Mouse (Mus musculus) ES-Bruce4 (cell line): Measurements from ENCODE around the gene Pik3cg. TPM values are rescaled to one million over a fixed set of nuclear protein-coding genes. Genes with fewer than 3 reads are reported as not detected.

Experiments used
- H3K27ac ChIP-seq: 2 replicates; pipeline ENCODE4 v1.5.1; 2012; ENCODE audit warnings: low read length, inconsistent platforms; ENCODE audit not compliant: insufficient read depth
- H3K27me3 ChIP-seq: 2 replicates; pipeline ENCODE4 v1.6.1; 2012; ENCODE audit warnings: mild to moderate bottlenecking, low read length, inconsistent platforms; ENCODE audit not compliant: control insufficient read depth, poor library complexity, insufficient read depth, severe bottlenecking
- H3K36me3 ChIP-seq: 2 replicates; pipeline ENCODE4 v1.6.1; 2012; ENCODE audit warnings: inconsistent platforms, mild to moderate bottlenecking, low read length, moderate library complexity; ENCODE audit not compliant: control insufficient read depth, poor library complexity, insufficient read depth, severe bottlenecking
- H3K4me1 ChIP-seq: one replicate; pipeline ENCODE4 v1.8.1; 2011; ENCODE audit warnings: low read length; ENCODE audit not compliant: control insufficient read depth, insufficient read depth
- H3K4me3 ChIP-seq: 2 replicates; pipeline ENCODE4 v1.5.1; 2011; ENCODE audit warnings: low read depth, mild to moderate bottlenecking, low read length
- H3K9ac ChIP-seq: 2 replicates; pipeline ENCODE4 v1.6.1; 2012; ENCODE audit warnings: low read depth, mild to moderate bottlenecking, inconsistent platforms; ENCODE audit not compliant: poor library complexity, severe bottlenecking
- H3K9me3 ChIP-seq: replicated peaks from 2 replicates; pipeline ENCODE4 v1.6.1; 2012; ENCODE audit warnings: mild to moderate bottlenecking, low read length, inconsistent platforms; ENCODE audit not compliant: control insufficient read depth, poor library complexity, insufficient read depth, severe bottlenecking
- CTCF ChIP-seq: IDR thresholded peaks from one replicate; pipeline ENCODE4 v1.8.1; 2011; ENCODE audit warnings: low read depth, low read length
- EP300 ChIP-seq: IDR thresholded peaks from 2 replicates; pipeline ENCODE4 v1.6.1; 2011; ENCODE audit warnings: low read depth, low read length; ENCODE audit not compliant: insufficient read depth
- POLR2A ChIP-seq: IDR thresholded peaks from one replicate; pipeline ENCODE4 v1.8.1; 2011; ENCODE audit warnings: low read length; ENCODE audit not compliant: insufficient read depth
- polyA plus RNA-seq: library from polyadenylated mRNA; stranded (reverse); fragments of >200 nt; gene quantifications from 2 replicates; pipeline ENCODE4 v1.2.4, GENCODE M21; 2011; ENCODE audit warnings: low read depth; ENCODE audit not compliant: missing spikeins, insufficient read depth, insufficient read length

The Pik3cg gene
- polyA plus RNA-seq, 1 experiment, result 0.21 TPM

DNA sequence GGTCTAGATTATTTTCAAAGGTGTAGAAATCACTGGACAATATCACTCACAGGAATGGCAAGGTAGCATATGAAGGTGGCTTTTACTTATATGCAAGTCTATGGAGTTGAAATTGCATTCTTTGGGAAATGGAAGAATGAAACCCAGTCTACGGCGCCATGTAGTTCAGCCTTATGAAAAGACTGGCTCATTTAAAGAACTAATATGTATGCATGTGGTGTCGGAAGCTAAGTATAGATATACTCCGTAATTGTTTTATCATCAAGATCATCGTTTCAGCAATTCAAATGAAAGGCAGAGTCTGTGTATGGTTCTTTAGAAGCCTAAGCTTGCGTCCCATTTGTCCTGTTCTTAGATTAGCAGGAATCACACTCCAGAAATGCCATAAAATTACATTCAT, 34.0 kb downstream of the Pik3cg start:
- Histone ChIP-seq H3K4me1 (no peaks in the 10 kb centered on the region), H3K36me3 (no peaks in the 10 kb centered on the region), H3K9me3 (no peaks in the 10 kb centered on the region), H3K4me3 (no peak overlapping the region), H3K27ac (no peak overlapping the region), H3K27me3 (no peaks in the 10 kb centered on the region), H3K9ac (no peak overlapping the region)
- TF ChIP-seq CTCF, result no peak
- no peak for TF ChIP-seq EP300
- no peak for TF ChIP-seq POLR2A

DNA sequence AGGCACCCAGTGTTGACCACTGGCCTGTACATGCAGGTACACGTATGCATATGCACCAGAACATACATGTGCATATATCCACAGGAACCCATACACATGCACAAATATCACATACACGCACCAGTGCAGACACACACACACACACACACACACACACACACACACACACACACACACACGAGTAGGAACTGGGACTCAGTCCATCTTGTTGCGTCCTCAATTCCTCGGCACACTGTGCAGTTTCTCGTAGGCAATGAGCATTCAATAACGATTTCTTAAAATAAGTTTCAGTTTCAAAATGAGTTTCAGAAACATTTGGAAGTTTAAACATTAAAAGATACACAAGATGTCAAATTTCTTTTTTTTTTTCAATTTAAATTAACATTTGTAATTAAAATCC, 35.6 kb downstream of the Pik3cg start:
- Histone ChIP-seq H3K36me3 (no peaks in the 10 kb centered on the region), H3K9me3 (no peaks in the 10 kb centered on the region), H3K27ac (no peak overlapping the region), H3K9ac (no peak overlapping the region), H3K4me3 (no peak overlapping the region), H3K27me3 (no peaks in the 10 kb centered on the region), H3K4me1 (no peaks in the 10 kb centered on the region)
- TF ChIP-seq CTCF, result no peak
- no peak for TF ChIP-seq POLR2A
- no peak for TF ChIP-seq EP300

DNA sequence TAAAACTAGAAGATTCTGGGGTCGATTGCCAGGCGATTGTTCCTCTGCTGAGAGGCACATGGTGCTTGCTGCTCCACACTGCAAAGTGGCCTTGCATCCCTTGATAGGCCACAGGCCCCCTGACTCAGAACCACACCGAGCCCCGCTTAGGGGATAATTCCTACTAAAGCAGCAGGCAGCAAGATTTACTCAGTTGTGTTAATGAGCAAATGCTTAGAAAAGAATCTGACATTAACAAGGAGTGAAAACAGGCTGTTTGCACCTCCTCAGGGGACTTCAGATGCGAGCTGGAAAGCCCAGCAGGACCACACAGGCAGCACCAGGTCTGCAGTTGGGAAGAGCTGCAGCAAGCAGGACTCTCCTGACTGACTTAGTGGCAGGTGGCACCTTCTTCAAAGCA, 39.3 kb downstream of the Pik3cg start:
- H3K9ac ChIP-seq, result no peak overlapping the region
- no peak overlapping the region for H3K4me3 ChIP-seq
- H3K9me3 ChIP-seq, result no peaks in the 10 kb centered on the region
- H3K36me3 ChIP-seq, result no peaks in the 10 kb centered on the region
- H3K27ac ChIP-seq, result no peak overlapping the region
- no peaks in the 10 kb centered on the region for H3K4me1 ChIP-seq
- TF ChIP-seq CTCF (no peak), EP300 (no peak), POLR2A (no peak)
- no peaks in the 10 kb centered on the region for H3K27me3 ChIP-seq

DNA sequence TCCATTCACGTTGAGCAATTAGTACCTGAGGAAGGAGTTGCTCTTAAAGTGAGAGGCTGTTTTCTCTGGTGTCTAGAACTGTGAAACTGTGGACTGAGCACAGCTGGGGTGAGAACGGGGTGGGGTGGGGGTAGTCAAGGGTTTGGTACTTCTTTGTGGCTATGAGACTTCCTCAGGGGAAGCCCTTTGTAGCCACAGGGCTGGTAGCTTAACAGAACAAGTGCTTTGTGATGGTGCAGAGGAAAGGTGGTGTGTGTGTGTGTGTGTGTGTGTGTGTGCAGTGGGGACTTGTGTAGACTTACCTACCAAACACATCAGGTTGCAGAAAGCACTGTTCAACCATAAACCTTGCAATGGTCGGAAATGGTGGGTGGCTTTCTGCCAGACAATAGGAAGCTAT, 39.7 kb downstream of the Pik3cg start:
- H3K27ac ChIP-seq, result no peak overlapping the region
- TF ChIP-seq EP300 (no peak), CTCF (no peak), POLR2A (no peak)
- H3K9ac ChIP-seq, result no peak overlapping the region
- no peak overlapping the region for H3K4me3 ChIP-seq
- no peaks in the 10 kb centered on the region for H3K9me3 ChIP-seq
- no peaks in the 10 kb centered on the region for H3K36me3 ChIP-seq
- H3K4me1 ChIP-seq, result no peaks in the 10 kb centered on the region
- no peaks in the 10 kb centered on the region for H3K27me3 ChIP-seq

DNA sequence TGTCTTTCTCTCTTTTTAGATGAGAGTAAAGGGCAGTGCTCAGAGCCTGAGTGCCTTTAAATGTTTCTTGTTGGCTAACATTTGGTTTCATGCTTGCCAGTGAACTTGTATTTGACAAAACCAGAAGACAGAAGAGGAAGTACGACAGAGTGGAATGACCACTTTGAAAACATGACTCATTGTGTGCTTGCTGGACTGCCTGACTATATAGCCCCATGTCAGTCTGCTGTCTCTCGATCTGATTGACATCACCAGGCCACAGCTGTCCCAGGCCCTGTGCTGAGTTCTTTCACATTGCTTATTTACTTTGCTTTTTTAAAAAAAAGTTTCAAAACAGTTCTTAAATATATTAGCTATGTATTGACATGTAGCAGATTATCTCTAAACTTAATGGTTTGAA, 44.8 kb downstream of the Pik3cg start:
- TF ChIP-seq CTCF (no peak), POLR2A (no peak), EP300 (no peak)
- Histone ChIP-seq H3K27me3 (no peaks in the 10 kb centered on the region), H3K9ac (no peak overlapping the region)

DNA sequence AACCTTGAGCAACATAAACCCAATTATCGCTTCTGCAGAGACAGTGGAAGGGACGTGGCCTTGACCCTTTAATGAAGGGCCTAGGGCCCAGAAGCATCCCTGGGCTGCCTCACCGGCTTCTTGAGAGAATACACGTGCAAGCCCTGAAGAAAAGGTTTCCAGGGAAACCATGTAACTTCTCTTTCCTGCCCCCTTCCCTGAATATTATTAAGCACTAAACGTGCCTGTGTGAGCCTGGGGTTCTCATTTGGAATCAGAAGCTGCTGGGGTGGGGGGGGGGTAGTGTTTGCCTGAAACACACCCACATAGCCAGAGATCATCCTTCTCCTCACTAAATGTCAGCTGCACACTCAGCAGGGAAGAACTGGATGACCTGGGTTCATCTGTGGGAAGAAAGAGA, 49.7 kb downstream of the Pik3cg start:
- no peak overlapping the region for H3K4me3 ChIP-seq
- no peaks in the 10 kb centered on the region for H3K4me1 ChIP-seq
- H3K27me3 ChIP-seq, result no peaks in the 10 kb centered on the region
- H3K27ac ChIP-seq, result no peak overlapping the region
- no peak overlapping the region for H3K9ac ChIP-seq
- TF ChIP-seq POLR2A (no peak), CTCF (no peak), EP300 (no peak)
- H3K9me3 ChIP-seq, result no peaks in the 10 kb centered on the region
- no peaks in the 10 kb centered on the region for H3K36me3 ChIP-seq

More for the DNA sequence above, 44.8 kb downstream of the Pik3cg start:
- no peaks in the 10 kb centered on the region for H3K4me1 ChIP-seq
- H3K36me3 ChIP-seq, result no peaks in the 10 kb centered on the region
- H3K9me3 ChIP-seq, result no peaks in the 10 kb centered on the region
- H3K4me3 ChIP-seq, result no peak overlapping the region
- no peak overlapping the region for H3K27ac ChIP-seq
